Mouse (Mus musculus): ENCODE measurements at regions not wholly inside any gene's neighbourhood (a gene's known extent, or its start where the extent isn't known, plus 50 kb on each side); places are given as distances from the start of the nearest gene placed in this dataset.

DNA sequence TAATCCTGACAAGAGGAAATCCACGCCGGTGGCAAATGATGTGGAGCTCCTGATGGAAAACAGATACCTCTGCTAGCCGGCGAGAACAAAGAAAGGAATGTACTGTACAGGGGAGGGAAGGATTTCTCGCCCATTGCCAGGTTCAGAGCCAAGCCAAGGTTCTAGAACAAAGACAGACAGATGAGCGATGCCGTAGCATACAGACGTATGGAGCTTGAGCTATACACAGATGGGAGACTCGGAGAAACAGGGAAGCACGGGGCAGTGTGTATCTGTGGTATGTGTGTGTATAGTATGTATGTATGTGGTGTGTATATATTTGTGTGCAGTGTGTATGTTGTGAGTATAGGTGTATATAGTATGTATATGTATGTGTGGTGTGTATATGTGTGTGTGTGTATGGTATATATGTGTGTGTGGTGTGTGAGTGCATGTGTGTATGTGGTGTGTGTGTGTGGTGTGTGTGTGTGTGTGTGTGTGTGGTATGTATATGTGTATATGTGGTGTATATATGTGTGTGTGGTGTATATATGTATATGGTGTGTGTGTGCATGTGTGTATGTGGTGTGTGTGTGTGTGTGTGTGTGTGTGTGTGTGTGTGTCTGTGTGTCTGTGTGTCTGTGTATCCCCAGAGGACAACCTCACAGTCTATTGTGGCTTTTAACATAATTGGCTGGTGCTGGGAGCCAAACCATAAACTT, 140.6 kb downstream of the Cand1 start:
- TF ChIP-seq ZC3H11A (IDR thresholded peaks at IDR 0.05; ENCODE audit: borderline replicate concordance, low read depth, low read length) (no peak), CHD2 (IDR thresholded peaks at IDR 0.05; ENCODE audit: low read depth, low read length) (no peak)

Measured in ES-E14 (cell line).